Mouse (Mus musculus): ENCODE data around the gene Polr2f. TPM values are rescaled to one million over a fixed set of nuclear protein-coding genes. Genes with fewer than 3 reads are reported as not detected.
A peak's percentile ranks its signal among the peaks of the same experiment; 100 is the strongest.

Polr2f gene
- total and polyA plus RNA-seq, 2 experiments from 2014 or later, result 50.2 to 271 TPM

DNA sequence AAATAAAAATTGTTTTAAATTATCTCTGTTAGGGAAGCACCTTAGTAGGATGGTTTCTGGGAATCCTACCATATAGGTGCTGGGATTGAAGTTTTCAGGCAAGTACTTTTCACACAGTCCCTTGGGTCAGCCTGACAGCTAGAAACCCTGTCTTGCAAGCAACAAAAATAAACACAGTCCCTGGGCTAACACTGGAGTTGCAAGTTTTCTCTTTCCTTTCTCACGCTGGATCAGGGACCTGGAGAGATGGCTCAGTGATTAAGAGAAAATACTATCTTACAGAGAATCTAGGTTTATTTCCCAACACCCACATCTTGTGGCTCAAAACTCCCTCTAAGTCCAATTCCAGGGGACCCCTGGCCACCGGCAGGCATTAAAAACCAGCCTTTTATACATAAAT is 43.7 kb upstream of the Polr2f start:
- ATAC-seq (ENCODE audit: insufficient read depth, low read depth) (peak; percentile 20; the same call in 1 of the 2 replicates), DNase-seq (ENCODE audit: low spot score) (peak; percentile 51)
- H3K9ac ChIP-seq (replicated peaks; ENCODE audit: low read depth, low read length), result no peak overlapping the region
- TF ChIP-seq CTCF (IDR thresholded peaks at IDR 0.05; ENCODE audit: low read depth) (no peak), EP300 (IDR thresholded peaks at IDR 0.05; ENCODE audit: low read depth) (peak; percentile 31)
- H3K27me3 ChIP-seq (ENCODE audit: control insufficient read depth, insufficient read depth, low read length), result no peaks in the 10 kb centered on the region
- no peak overlapping the region for H3K4me3 ChIP-seq (ENCODE audit: low read depth, low read length)
- H3K4me2 ChIP-seq (ENCODE audit: low read depth, low read length), result peak overlapping the region; percentile 43
- 22% methylated on average over 2 of the region's 2 CpGs for WGBS
- H3K36me3 ChIP-seq (replicated peaks; ENCODE audit: control insufficient read depth, insufficient read depth, low read length), result peaks cover 25% of the 10 kb centered on the region
- H3K9me3 ChIP-seq (replicated peaks; ENCODE audit: control insufficient read depth, low read length), result no peaks in the 10 kb centered on the region
- H3K27ac ChIP-seq (ENCODE audit: low read depth), result peak overlapping the region; percentile 94
- peaks cover 55% of the 10 kb centered on the region for H3K4me1 ChIP-seq (ENCODE audit: control insufficient read depth, insufficient read depth)

GRCm38 (mm10) chr15:79097611-79098025 is 43.2 kb upstream of the Polr2f start:
- TF ChIP-seq EP300 (IDR thresholded peaks at IDR 0.05; ENCODE audit: low read depth) (peak; percentile 48; the same call in 1 of the 2 replicates), CTCF (IDR thresholded peaks at IDR 0.05; ENCODE audit: low read depth) (no peak)
- Histone ChIP-seq H3K9me3 (replicated peaks; ENCODE audit: control insufficient read depth, low read length) (no peaks in the 10 kb centered on the region), H3K9ac (replicated peaks; ENCODE audit: low read depth, low read length) (no peak overlapping the region; the same call in 1 of the 2 replicates), H3K4me2 (ENCODE audit: low read depth, low read length) (peak overlapping the region; percentile 43), H3K4me1 (ENCODE audit: control insufficient read depth, insufficient read depth) (peaks cover 55% of the 10 kb centered on the region), H3K27ac (ENCODE audit: low read depth) (peak overlapping the region; percentile 94), H3K36me3 (replicated peaks; ENCODE audit: control insufficient read depth, insufficient read depth, low read length) (peaks cover 21% of the 10 kb centered on the region), H3K27me3 (ENCODE audit: control insufficient read depth, insufficient read depth, low read length) (no peaks in the 10 kb centered on the region), H3K4me3 (ENCODE audit: low read depth, low read length) (no peak overlapping the region)
- DNase-seq (ENCODE audit: low spot score) (peak; percentile 95), ATAC-seq (ENCODE audit: insufficient read depth, low read depth) (peak; percentile 93)
- 7% methylated on average over 6 of the region's 6 CpGs for WGBS

- Histone ChIP-seq H3K9me3 (replicated peaks; ENCODE audit: control insufficient read depth, low read length) (no peaks in the 10 kb centered on the region), H3K27me3 (ENCODE audit: control insufficient read depth, insufficient read depth, low read length) (no peaks in the 10 kb centered on the region), H3K36me3 (replicated peaks; ENCODE audit: control insufficient read depth, insufficient read depth, low read length) (peaks cover 20% of the 10 kb centered on the region), H3K9ac (replicated peaks; ENCODE audit: low read depth, low read length) (no peak overlapping the region; the same call in 1 of the 2 replicates), H3K4me1 (ENCODE audit: control insufficient read depth, insufficient read depth) (peaks cover 55% of the 10 kb centered on the region), H3K4me2 (ENCODE audit: low read depth, low read length) (no peak overlapping the region; the same call in 1 of the 2 replicates), H3K27ac (ENCODE audit: low read depth) (peak overlapping the region; percentile 94), H3K4me3 (ENCODE audit: low read depth, low read length) (no peak overlapping the region)
- ATAC-seq (ENCODE audit: insufficient read depth, low read depth), result 0 out of 2 replicates have a peak, but pooled peaks have one; percentile 1
- 39% methylated on average over 5 of the region's 5 CpGs for WGBS
- TF ChIP-seq EP300 (IDR thresholded peaks at IDR 0.05; ENCODE audit: low read depth) (no peak), CTCF (IDR thresholded peaks at IDR 0.05; ENCODE audit: low read depth) (no peak)
- no peak for DNase-seq (ENCODE audit: low spot score)
These were observed 42.6 kb upstream of the Polr2f start for GRCm38 (mm10) chr15:79098220-79098619.

GRCm38 (mm10) chr15:79098868-79099267 is 41.9 kb upstream of the Polr2f start:
- Histone ChIP-seq H3K9ac (replicated peaks; ENCODE audit: low read depth, low read length) (no peak overlapping the region), H3K36me3 (replicated peaks; ENCODE audit: control insufficient read depth, insufficient read depth, low read length) (peaks cover 13% of the 10 kb centered on the region), H3K4me2 (ENCODE audit: low read depth, low read length) (0 out of 2 replicates have a peak overlapping the region, but pooled peaks have one; percentile 8), H3K27ac (ENCODE audit: low read depth) (peak overlapping the region; percentile 94), H3K9me3 (replicated peaks; ENCODE audit: control insufficient read depth, low read length) (no peaks in the 10 kb centered on the region), H3K4me1 (ENCODE audit: control insufficient read depth, insufficient read depth) (peaks cover 55% of the 10 kb centered on the region), H3K27me3 (ENCODE audit: control insufficient read depth, insufficient read depth, low read length) (no peaks in the 10 kb centered on the region), H3K4me3 (ENCODE audit: low read depth, low read length) (no peak overlapping the region)
- TF ChIP-seq CTCF (IDR thresholded peaks at IDR 0.05; ENCODE audit: low read depth) (no peak), EP300 (IDR thresholded peaks at IDR 0.05; ENCODE audit: low read depth) (no peak)
- ATAC-seq (ENCODE audit: insufficient read depth, low read depth), result no peak
- WGBS, result 24% methylated on average over 7 of the region's 7 CpGs
- peak; percentile 72 for DNase-seq (ENCODE audit: low spot score)

GRCm38 (mm10) chr15:79099456-79099855 is 41.4 kb upstream of the Polr2f start:
- no peak overlapping the region for H3K4me3 ChIP-seq (ENCODE audit: low read depth, low read length)
- TF ChIP-seq EP300 (IDR thresholded peaks at IDR 0.05; ENCODE audit: low read depth) (no peak), CTCF (IDR thresholded peaks at IDR 0.05; ENCODE audit: low read depth) (no peak)
- no peak overlapping the region for H3K9ac ChIP-seq (replicated peaks; ENCODE audit: low read depth, low read length)
- no peak for ATAC-seq (ENCODE audit: insufficient read depth, low read depth)
- no peaks in the 10 kb centered on the region for H3K9me3 ChIP-seq (replicated peaks; ENCODE audit: control insufficient read depth, low read length)
- DNase-seq (ENCODE audit: low spot score), result peak; percentile 47
- peaks cover 55% of the 10 kb centered on the region for H3K4me1 ChIP-seq (ENCODE audit: control insufficient read depth, insufficient read depth)
- peak overlapping the region; percentile 94 for H3K27ac ChIP-seq (ENCODE audit: low read depth)
- 44% methylated on average over 4 of the region's 4 CpGs for WGBS
- H3K4me2 ChIP-seq (ENCODE audit: low read depth, low read length), result 0 out of 2 replicates have a peak overlapping the region, but pooled peaks have one; percentile 8
- H3K27me3 ChIP-seq (ENCODE audit: control insufficient read depth, insufficient read depth, low read length), result no peaks in the 10 kb centered on the region
- H3K36me3 ChIP-seq (replicated peaks; ENCODE audit: control insufficient read depth, insufficient read depth, low read length), result peaks cover 7% of the 10 kb centered on the region; the same call in 1 of the 2 replicates

DNA sequence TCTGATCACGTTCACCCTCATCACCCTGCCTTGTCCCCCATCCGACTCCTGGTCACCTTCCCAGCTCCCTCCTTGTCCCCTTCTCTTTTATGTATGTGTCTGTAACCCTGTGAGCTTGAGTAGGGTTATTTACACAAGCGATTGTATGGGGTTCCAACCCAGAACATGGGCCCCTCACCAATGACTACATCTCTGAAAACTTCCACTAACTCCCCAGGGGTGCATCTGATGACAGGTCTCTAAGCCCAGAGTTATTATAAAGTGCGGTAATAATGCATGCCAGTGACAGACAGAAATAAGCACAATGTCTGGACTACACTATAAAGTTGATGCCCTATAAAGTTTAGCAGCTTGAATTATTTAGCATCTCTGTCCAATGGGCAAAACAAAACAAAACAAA is 40.4 kb upstream of the Polr2f start:
- H3K9me3 ChIP-seq (replicated peaks; ENCODE audit: control insufficient read depth, low read length), result no peaks in the 10 kb centered on the region
- 70% methylated on average over 4 of the region's 4 CpGs for WGBS
- no peaks in the 10 kb centered on the region for H3K27me3 ChIP-seq (ENCODE audit: control insufficient read depth, insufficient read depth, low read length)
- TF ChIP-seq CTCF (IDR thresholded peaks at IDR 0.05; ENCODE audit: low read depth) (no peak), EP300 (IDR thresholded peaks at IDR 0.05; ENCODE audit: low read depth) (no peak)
- DNase-seq (ENCODE audit: low spot score), result no peak
- ATAC-seq (ENCODE audit: insufficient read depth, low read depth), result no peak
- H3K9ac ChIP-seq (replicated peaks; ENCODE audit: low read depth, low read length), result no peak overlapping the region
- no peak overlapping the region for H3K4me3 ChIP-seq (ENCODE audit: low read depth, low read length)
- H3K4me1 ChIP-seq (ENCODE audit: control insufficient read depth, insufficient read depth), result peaks cover 55% of the 10 kb centered on the region
- no peak overlapping the region for H3K4me2 ChIP-seq (ENCODE audit: low read depth, low read length)
- 0 out of 2 replicates have a peak, but pooled peaks cover 5% of the 10 kb centered on the region for H3K36me3 ChIP-seq (replicated peaks; ENCODE audit: control insufficient read depth, insufficient read depth, low read length)
- no peak overlapping the region; the same call in 1 of the 2 replicates for H3K27ac ChIP-seq (ENCODE audit: low read depth)
